Mouse (Mus musculus): ENCODE measurements around the gene Ift140. TPM values are rescaled to one million over a fixed set of nuclear protein-coding genes. Genes with fewer than 3 reads are reported as not detected.

Ift140 gene
- total and polyA plus RNA-seq, 2 experiments from 2014 or later = 4.0 to 11.7 TPM

DNA sequence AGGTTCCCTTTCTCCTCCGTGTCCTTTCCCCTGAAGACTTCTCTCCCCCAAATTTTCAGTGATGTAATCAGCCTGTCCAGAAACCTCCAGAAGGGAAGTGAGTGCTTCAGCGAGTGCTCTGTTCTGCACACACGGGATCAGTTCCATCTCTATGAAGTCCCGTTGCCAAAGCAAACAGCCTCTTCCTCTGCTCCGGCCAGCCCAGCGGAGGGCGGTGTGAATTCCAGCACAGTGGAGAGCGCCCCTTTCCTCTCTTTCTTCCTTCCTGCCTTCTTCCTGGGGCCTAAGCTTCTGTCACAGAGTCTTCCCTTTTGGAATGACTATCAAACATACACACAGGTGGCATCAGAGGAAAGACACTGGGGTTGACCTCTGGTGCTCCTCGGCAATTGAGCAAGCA lies 48.5 kb downstream of the Ift140 start:
- H3K4me3 ChIP-seq (ENCODE audit: low read depth, low read length) = no peak overlapping the region

GRCm38 (mm10) chr17:25065189-25065588 lies 49.3 kb downstream of the Ift140 start:
- ATAC-seq (ENCODE audit: insufficient read depth, low read depth) (no peak), DNase-seq (ENCODE audit: low spot score) (no peak)
- peaks cover 6% of the 10 kb centered on the region for H3K36me3 ChIP-seq (replicated peaks; ENCODE audit: control insufficient read depth, insufficient read depth, low read length)
- WGBS = 70% methylated on average over 3 of the region's 3 CpGs
- no peak overlapping the region for H3K4me2 ChIP-seq (ENCODE audit: low read depth, low read length)
- H3K27ac ChIP-seq (ENCODE audit: low read depth) = peak overlapping the region; percentile 74; the same call in 1 of the 2 replicates
- H3K4me1 ChIP-seq (ENCODE audit: control insufficient read depth, insufficient read depth) = peaks cover 20% of the 10 kb centered on the region
- no peaks in the 10 kb centered on the region for H3K9me3 ChIP-seq (replicated peaks; ENCODE audit: control insufficient read depth, low read length)
- TF ChIP-seq CTCF (IDR thresholded peaks at IDR 0.05; ENCODE audit: low read depth) (no peak), EP300 (IDR thresholded peaks at IDR 0.05; ENCODE audit: low read depth) (no peak)
- no peaks in the 10 kb centered on the region for H3K27me3 ChIP-seq (ENCODE audit: control insufficient read depth, insufficient read depth, low read length)
- H3K4me3 ChIP-seq (ENCODE audit: low read depth, low read length) = no peak overlapping the region
- no peak overlapping the region for H3K9ac ChIP-seq (replicated peaks; ENCODE audit: low read depth, low read length)

More for the DNA sequence above, 48.5 kb downstream of the Ift140 start:
- DNase-seq (ENCODE audit: low spot score) (peak; percentile 79), ATAC-seq (ENCODE audit: insufficient read depth, low read depth) (peak; percentile 79)
- Histone ChIP-seq H3K4me2 (ENCODE audit: low read depth, low read length) (peak overlapping the region; percentile 19; the same call in 1 of the 2 replicates), H3K36me3 (replicated peaks; ENCODE audit: control insufficient read depth, insufficient read depth, low read length) (peaks cover 14% of the 10 kb centered on the region), H3K27ac (ENCODE audit: low read depth) (peak overlapping the region; percentile 74), H3K9ac (replicated peaks; ENCODE audit: low read depth, low read length) (no peak overlapping the region), H3K9me3 (replicated peaks; ENCODE audit: control insufficient read depth, low read length) (no peaks in the 10 kb centered on the region), H3K4me1 (ENCODE audit: control insufficient read depth, insufficient read depth) (peaks cover 20% of the 10 kb centered on the region), H3K27me3 (ENCODE audit: control insufficient read depth, insufficient read depth, low read length) (no peaks in the 10 kb centered on the region)
- TF ChIP-seq EP300 (IDR thresholded peaks at IDR 0.05; ENCODE audit: low read depth) = peak; percentile 65; the same call in 1 of the 2 replicates
- no peak for TF ChIP-seq CTCF (IDR thresholded peaks at IDR 0.05; ENCODE audit: low read depth)
- WGBS = 28% methylated on average over 9 of the region's 9 CpGs

GRCm38 (mm10) chr17:25066595-25066994 lies 50.7 kb downstream of the Ift140 start:
- Histone ChIP-seq H3K27me3 (ENCODE audit: control insufficient read depth, insufficient read depth, low read length) (no peaks in the 10 kb centered on the region), H3K27ac (ENCODE audit: low read depth) (peak overlapping the region; percentile 64), H3K9ac (replicated peaks; ENCODE audit: low read depth, low read length) (no peak overlapping the region), H3K36me3 (replicated peaks; ENCODE audit: control insufficient read depth, insufficient read depth, low read length) (0 out of 2 replicates have a peak, but pooled peaks cover under 1% of the 10 kb centered on the region), H3K4me2 (ENCODE audit: low read depth, low read length) (no peak overlapping the region), H3K4me3 (ENCODE audit: low read depth, low read length) (no peak overlapping the region), H3K9me3 (replicated peaks; ENCODE audit: control insufficient read depth, low read length) (no peaks in the 10 kb centered on the region), H3K4me1 (ENCODE audit: control insufficient read depth, insufficient read depth) (peaks cover 20% of the 10 kb centered on the region)
- ATAC-seq (ENCODE audit: insufficient read depth, low read depth) (no peak), DNase-seq (ENCODE audit: low spot score) (no peak)
- no peak for TF ChIP-seq CTCF (IDR thresholded peaks at IDR 0.05; ENCODE audit: low read depth)
- no peak for TF ChIP-seq EP300 (IDR thresholded peaks at IDR 0.05; ENCODE audit: low read depth)
- 79% methylated on average over 7 of the region's 7 CpGs for WGBS

GRCm38 (mm10) chr17:25067442-25067851 lies 51.6 kb downstream of the Ift140 start:
- H3K4me3 ChIP-seq (ENCODE audit: low read depth, low read length) = no peak overlapping the region
- H3K36me3 ChIP-seq (replicated peaks; ENCODE audit: control insufficient read depth, insufficient read depth, low read length) = no peaks in the 10 kb centered on the region
- H3K9ac ChIP-seq (replicated peaks; ENCODE audit: low read depth, low read length) = no peak overlapping the region
- peaks cover 22% of the 10 kb centered on the region for H3K4me1 ChIP-seq (ENCODE audit: control insufficient read depth, insufficient read depth)
- H3K27me3 ChIP-seq (ENCODE audit: control insufficient read depth, insufficient read depth, low read length) = no peaks in the 10 kb centered on the region
- 27% methylated on average over 8 of the region's 8 CpGs for WGBS
- no peak for TF ChIP-seq CTCF (IDR thresholded peaks at IDR 0.05; ENCODE audit: low read depth)
- TF ChIP-seq EP300 (IDR thresholded peaks at IDR 0.05; ENCODE audit: low read depth) = peak; percentile 95
- DNase-seq (ENCODE audit: low spot score) = peak; percentile 58
- ATAC-seq (ENCODE audit: insufficient read depth, low read depth) = peak; percentile 47
- peak overlapping the region; percentile 64 for H3K27ac ChIP-seq (ENCODE audit: low read depth)
- no peaks in the 10 kb centered on the region for H3K9me3 ChIP-seq (replicated peaks; ENCODE audit: control insufficient read depth, low read length)
- H3K4me2 ChIP-seq (ENCODE audit: low read depth, low read length) = no peak overlapping the region

GRCm38 (mm10) chr17:25068690-25069089 lies 52.8 kb downstream of the Ift140 start:
- no peak overlapping the region for H3K4me2 ChIP-seq (ENCODE audit: low read depth, low read length)
- H3K4me1 ChIP-seq (ENCODE audit: control insufficient read depth, insufficient read depth) = peaks cover 19% of the 10 kb centered on the region
- no peaks in the 10 kb centered on the region for H3K27me3 ChIP-seq (ENCODE audit: control insufficient read depth, insufficient read depth, low read length)
- H3K9me3 ChIP-seq (replicated peaks; ENCODE audit: control insufficient read depth, low read length) = no peaks in the 10 kb centered on the region
- DNase-seq (ENCODE audit: low spot score) (no peak), ATAC-seq (ENCODE audit: insufficient read depth, low read depth) (no peak)
- TF ChIP-seq CTCF (IDR thresholded peaks at IDR 0.05; ENCODE audit: low read depth) (no peak), EP300 (IDR thresholded peaks at IDR 0.05; ENCODE audit: low read depth) (no peak)
- no peak overlapping the region for H3K4me3 ChIP-seq (ENCODE audit: low read depth, low read length)
- H3K9ac ChIP-seq (replicated peaks; ENCODE audit: low read depth, low read length) = no peak overlapping the region
- H3K36me3 ChIP-seq (replicated peaks; ENCODE audit: control insufficient read depth, insufficient read depth, low read length) = no peaks in the 10 kb centered on the region
- WGBS = 45% methylated on average over 2 of the region's 2 CpGs
- H3K27ac ChIP-seq (ENCODE audit: low read depth) = peak overlapping the region; percentile 64

DNA sequence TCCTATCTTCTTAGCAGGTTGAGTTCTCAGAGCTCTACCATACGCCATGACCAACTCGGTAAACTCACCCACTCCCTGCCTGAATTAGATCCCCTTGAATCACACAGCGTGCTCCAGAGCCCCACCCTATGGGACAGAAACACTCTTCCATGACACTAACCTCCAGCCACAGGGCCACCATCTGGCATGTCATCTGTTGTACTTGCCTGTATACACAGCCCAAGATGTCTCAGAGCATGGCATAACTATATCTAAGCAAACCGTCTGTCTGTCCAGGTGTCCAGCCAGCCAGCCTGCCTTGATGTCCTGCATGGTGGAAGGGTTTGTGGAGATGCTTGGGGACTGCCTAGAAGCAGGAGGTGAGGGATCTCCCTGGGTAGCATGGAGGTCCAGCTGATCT lies 61.0 kb downstream of the Ift140 start:
- H3K36me3 ChIP-seq (replicated peaks; ENCODE audit: control insufficient read depth, insufficient read depth, low read length) = no peaks in the 10 kb centered on the region; the same call in 1 of the 2 replicates
- TF ChIP-seq EP300 (IDR thresholded peaks at IDR 0.05; ENCODE audit: low read depth) (no peak), CTCF (IDR thresholded peaks at IDR 0.05; ENCODE audit: low read depth) (no peak)
- peak overlapping the region; percentile 1; the same call in 1 of the 2 replicates for H3K4me3 ChIP-seq (ENCODE audit: low read depth, low read length)
- H3K27me3 ChIP-seq (ENCODE audit: control insufficient read depth, insufficient read depth, low read length) = no peaks in the 10 kb centered on the region
- no peak overlapping the region for H3K9ac ChIP-seq (replicated peaks; ENCODE audit: low read depth, low read length)
- no peaks in the 10 kb centered on the region for H3K9me3 ChIP-seq (replicated peaks; ENCODE audit: control insufficient read depth, low read length)
- peaks cover 30% of the 10 kb centered on the region for H3K4me1 ChIP-seq (ENCODE audit: control insufficient read depth, insufficient read depth)
- ATAC-seq (ENCODE audit: insufficient read depth, low read depth) = no peak
- H3K27ac ChIP-seq (ENCODE audit: low read depth) = no peak overlapping the region
- 79% methylated on average over 4 of the region's 4 CpGs for WGBS
- DNase-seq (ENCODE audit: low spot score) = no peak
- peak overlapping the region; percentile 66 for H3K4me2 ChIP-seq (ENCODE audit: low read depth, low read length)

All from heart, postnatal 0 days (tissue).